Mouse (Mus musculus): Measurements from ENCODE around the gene Bricd5. TPM values are rescaled to one million over a fixed set of nuclear protein-coding genes. Genes with fewer than 3 reads are reported as not detected.
A peak's percentile ranks its signal among the peaks of the same experiment; 100 is the strongest.

Gene Bricd5
- total RNA-seq, 2 experiments from 2014 or later, result 0.38 TPM; not detected in 1

GRCm38 (mm10) chr17:24480201-24480826 is 6.6 kb downstream of the Bricd5 start:
- DNase-seq, result no peak
- intact Hi-C loops (cut with DNase I), result loop anchor here (5.0 kb wide), 1 partner anchor 47 kb away; the partner anchor contains the start of gene Traf7

DNA sequence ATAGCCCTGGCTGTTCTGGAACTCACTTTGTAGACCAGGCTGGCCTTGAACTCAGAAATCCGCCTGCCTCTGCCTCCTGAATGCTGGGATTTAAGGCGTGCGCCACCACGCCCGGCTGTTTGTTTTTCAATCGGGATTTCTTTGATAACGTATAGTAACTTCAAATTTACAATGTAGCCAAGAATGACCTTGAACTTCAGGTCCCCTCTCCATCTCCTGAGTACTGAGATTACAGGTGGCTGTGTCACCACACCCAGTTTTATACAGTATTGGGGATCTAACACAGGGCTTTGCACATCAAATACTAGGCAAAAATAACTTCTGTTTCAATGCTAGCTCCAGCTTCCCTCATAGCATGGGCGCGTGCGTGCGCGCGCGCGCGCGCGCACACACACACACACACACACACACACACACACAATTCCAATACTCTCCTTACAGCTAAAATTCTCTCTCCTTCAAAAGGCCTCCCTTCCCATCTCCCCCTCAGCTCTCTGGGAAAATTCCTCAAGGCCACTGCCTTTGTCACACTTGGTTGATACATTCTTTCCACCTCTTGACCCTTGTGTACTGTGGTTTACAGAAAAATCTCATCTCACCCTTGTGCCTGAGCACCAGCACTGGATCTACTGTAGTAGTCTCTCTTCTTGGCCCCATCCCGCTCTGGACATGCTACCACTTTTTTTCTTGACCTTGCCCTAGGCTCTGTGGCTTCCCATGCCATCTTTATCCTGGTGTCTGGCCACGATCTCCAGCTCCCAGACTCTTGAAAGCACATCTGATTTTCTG is 7.5 kb downstream of the Bricd5 start:
- intact Hi-C loops (cut with DNase I), result loop anchor here (5.0 kb wide), 1 partner anchor 46 kb away; the partner anchor contains the start of gene Traf7
- no peak for DNase-seq

DNA sequence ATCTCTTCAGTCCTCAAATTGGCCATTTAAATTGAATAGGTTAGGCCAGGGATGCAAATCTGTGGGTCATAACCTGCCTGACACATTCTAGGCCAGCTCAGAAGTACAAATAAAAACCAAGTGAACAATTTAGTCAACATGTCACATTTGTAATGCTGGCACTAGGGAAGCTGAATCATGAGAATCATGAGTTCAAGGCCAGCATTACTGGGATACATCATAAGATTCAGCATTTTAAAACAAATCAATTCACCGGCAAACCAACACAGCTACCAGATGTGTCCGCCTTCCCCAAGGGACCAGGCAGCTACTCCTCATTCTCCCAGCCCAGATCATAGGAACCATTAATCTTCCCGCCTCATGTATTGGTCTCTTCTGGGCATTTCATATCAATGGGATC is 9.8 kb downstream of the Bricd5 start:
- intact Hi-C loops (cut with DNase I), result loop anchor here (5.0 kb wide), 1 partner anchor 44 kb away; the partner anchor contains the start of gene Traf7
- no peak for DNase-seq

GRCm38 (mm10) chr17:24485090-24485860 is 11.6 kb downstream of the Bricd5 start:
- peak in 1 of 2 experiments; percentile 37 for DNase-seq
- intact Hi-C loops (cut with DNase I), result no loop called here

- DNase-seq, result no peak
- intact Hi-C loops (cut with DNase I), result no loop called here
Observed at GRCm38 (mm10) chr17:24488186-24488661, 14.5 kb downstream of the Bricd5 start, which contains the start of gene Caskin1. TSS of gene Caskin1 (plus strand) at chr17:24488601.

DNA sequence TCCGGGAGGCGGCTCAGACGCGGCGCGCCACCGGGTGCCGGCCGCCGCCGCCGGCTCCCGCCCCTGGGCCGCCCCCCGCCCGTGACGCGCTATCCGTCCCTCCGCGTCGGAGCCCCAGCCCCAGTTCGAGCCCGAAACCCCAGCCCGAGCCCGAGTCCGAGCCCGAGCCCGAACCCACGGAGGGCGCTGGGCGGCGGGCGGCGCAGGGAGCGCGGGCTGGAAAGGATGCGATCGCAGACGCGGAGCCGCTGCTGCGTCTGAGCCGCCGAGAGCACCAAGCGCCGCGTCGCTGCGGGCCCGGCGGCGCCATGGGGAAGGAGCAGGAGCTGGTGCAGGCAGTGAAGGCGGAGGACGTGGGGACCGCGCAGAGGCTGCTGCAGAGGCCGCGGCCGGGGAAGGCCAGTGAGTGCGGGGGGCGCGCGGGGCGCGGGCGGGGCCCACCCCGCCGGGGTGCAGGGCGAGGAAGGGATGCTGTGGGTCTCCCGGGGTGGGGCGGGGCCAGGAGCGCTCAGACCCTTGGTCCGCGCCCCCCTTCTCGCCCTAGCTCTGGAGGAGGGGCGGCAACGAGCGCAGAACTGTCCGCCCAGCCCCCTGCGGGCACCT is 15.1 kb downstream of the Bricd5 start:
- intact Hi-C loops (cut with DNase I), result no loop called here
- peak; percentile 46 to 49 for DNase-seq

GRCm38 (mm10) chr17:24489265-24490030 is 15.8 kb downstream of the Bricd5 start:
- no peak for DNase-seq
- intact Hi-C loops (cut with DNase I), result loop anchor here (5.0 kb wide), 2 partner anchors 138 to 173 kb away; no protein-coding TSS in a partner anchor

DNA sequence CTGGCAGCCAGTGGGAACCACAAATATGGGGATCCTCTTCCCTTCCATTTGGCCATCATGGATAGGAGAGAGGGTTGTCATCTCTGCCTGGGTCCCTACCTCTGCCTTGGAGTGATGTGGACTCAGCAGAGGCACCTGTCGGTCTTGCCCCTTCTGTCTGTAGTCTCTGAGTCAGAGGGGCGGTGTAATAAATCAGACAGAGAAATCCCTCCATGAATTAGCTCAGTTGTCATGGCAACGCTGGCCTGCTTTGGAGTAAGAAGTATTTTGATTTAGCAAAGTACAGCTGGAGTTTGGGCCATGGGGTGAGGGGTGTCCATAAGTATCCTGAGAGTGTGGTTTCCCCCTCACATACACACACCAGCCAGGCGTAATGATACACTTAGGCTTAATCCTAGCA is 16.7 kb downstream of the Bricd5 start:
- intact Hi-C loops (cut with DNase I), result loop anchor here (5.0 kb wide), 2 partner anchors 137 to 172 kb away; no protein-coding TSS in a partner anchor
- DNase-seq, result no peak

GRCm38 (mm10) chr17:24494627-24495335 is 21.1 kb downstream of the Bricd5 start:
- DNase-seq, result peak; percentile 47 to 69
- intact Hi-C loops (cut with DNase I), result loop anchor here (2.0 to 5.0 kb wide), 3 partner anchors 18 to 168 kb away; no protein-coding TSS in a partner anchor

DNA sequence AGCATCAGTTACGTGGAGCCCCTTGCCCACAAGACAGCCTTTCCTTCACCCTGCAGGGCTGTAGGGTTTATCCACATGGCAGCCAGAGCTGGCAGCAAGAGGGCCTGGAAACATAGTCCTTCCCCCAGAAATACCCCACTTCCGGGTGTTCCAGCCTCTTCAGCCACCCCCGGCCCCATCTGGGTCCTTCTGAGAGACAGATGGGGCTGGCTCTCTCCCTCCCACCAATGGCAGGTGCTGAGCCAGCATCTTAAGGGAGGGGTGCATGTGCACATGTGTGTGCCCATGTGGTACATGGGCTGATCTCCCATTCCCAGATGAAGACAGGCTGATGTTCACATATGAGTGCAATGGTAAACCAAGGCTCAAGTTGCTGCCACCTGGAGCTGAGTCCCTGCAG is 21.8 kb downstream of the Bricd5 start:
- no peak for DNase-seq
- intact Hi-C loops (cut with DNase I), result loop anchor here (2.0 kb wide), 1 partner anchor 17 kb away; no protein-coding TSS in a partner anchor

DNA sequence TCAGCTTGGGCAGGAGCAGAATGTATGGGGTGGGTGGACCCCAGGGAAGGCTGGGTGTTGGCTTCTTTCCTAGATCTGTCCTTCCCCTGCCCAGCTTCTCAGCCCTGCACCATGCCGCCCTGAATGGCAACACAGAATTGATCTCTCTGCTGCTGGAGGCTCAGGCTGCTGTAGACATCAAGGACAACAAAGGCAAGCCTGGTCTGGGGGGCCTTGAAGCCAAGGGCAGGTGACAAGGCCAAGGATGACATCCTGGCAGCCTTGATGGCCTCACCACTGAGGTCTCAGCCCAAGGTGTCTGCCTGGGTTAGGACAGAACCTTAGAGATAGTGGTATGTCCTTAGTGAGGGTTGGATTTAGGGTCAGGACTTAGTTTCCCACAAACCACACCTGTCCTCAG is 22.3 kb downstream of the Bricd5 start:
- intact Hi-C loops (cut with DNase I), result no loop called here
- DNase-seq, result no peak

- DNase-seq, result no peak
- intact Hi-C loops (cut with DNase I), result no loop called here
Observed at GRCm38 (mm10) chr17:24502208-24502607, 28.5 kb downstream of the Bricd5 start.

DNA sequence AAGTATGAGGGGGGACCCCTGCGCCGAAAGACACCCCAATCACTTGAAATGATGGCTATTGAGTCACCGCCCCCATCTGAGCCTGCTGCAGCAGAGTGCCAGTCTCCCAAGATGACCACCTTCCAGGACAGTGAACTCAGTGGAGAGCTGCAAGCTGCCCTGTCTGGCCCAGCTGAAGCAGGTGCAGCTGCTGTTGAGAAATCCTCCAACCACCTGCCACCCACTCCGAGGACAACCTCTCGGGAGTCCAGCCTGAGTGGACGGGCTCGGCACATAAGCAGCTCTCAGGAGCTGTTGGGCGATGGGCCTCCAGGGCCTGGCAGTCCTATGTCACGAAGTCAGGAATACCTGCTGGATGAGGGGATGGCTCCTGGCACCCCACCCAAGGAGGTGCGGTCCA is 30.4 kb downstream of the Bricd5 start:
- intact Hi-C loops (cut with DNase I), result no loop called here

GRCm38 (mm10) chr17:24505286-24505955 is 31.7 kb downstream of the Bricd5 start:
- no peak for DNase-seq
- intact Hi-C loops (cut with DNase I), result no loop called here

More for the DNA sequence above, 30.4 kb downstream of the Bricd5 start:
- DNase-seq, result no peak

DNA sequence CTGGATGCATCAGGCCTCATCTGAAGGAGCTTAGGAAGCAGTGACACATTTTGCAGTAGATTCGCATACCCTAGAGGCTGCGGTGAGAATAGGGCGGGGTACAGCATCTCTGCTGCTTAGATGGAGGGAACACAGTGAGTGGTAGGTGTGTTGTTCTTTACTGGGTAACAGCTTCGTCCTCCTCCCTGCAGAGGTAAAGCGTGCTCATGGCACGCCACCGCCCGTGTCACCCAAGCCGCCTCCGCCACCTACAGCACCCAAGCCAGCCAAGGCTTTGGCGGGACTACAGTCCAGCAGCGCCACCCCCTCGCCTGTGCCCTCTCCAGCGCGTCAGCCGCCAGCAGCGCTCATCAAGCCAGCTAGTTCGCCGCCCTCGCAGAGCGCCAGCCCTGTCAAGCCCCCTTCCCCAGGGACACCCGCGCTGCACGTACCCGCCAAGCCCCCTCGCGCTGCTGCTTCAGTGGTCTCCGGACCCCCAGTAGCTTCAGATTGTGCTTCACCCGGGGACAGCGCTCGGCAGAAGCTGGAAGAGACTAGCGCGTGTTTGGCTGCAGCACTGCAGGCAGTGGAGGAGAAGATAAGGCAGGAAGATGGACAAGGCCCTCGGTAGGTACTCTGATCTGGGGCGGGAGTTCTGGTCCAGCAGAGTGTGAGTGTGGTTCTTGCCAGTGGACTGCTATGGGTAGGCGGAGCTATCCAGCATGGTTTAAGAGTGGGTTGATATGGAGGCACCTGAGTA is 32.8 kb downstream of the Bricd5 start:
- intact Hi-C loops (cut with DNase I), result no loop called here

GRCm38 (mm10) chr17:24507129-24507664 is 33.5 kb downstream of the Bricd5 start:
- DNase-seq, result no peak
- intact Hi-C loops (cut with DNase I), result no loop called here

More for the DNA sequence above, 32.8 kb downstream of the Bricd5 start:
- DNase-seq, result peak; percentile 29 to 36

All from heart, postnatal 14 days (tissue).